Mouse (Mus musculus): ENCODE results near the gene March6.

DNA sequence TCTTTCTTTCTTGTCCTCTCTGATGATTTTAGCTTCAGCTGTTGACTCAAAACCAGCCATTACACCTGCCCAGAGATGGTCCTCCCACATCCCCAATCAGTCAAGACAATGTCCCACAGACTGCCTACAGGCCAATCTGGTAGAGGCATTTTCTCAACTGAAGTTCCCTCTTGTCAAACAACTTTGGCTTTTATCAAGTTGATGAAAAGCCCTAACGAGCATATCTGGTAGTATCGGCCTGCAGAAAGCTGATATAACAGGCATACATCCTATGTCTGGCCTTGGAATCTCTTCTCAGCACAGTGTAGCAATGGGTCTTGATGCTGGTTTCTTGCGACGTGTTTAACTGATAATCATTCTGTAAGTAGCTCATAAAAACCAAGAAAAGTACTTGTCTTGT is 42.4 kb upstream of the March6 start:
- TF ChIP-seq ZC3H11A (IDR thresholded peaks at IDR 0.05; ENCODE audit: borderline replicate concordance, low read depth, low read length), result no peak
- TF ChIP-seq CHD2 (IDR thresholded peaks at IDR 0.05; ENCODE audit: low read depth, low read length), result no peak
- no peak for TF ChIP-seq HCFC1 (IDR thresholded peaks at IDR 0.05; ENCODE audit: borderline replicate concordance, insufficient read depth, low read length)

Data from ES-E14 (cell line).